Mouse (Mus musculus) heart, postnatal 25 days (tissue): ENCODE measurements at regions not wholly inside any gene's neighbourhood (a gene's known extent, or its start where the extent isn't known, plus 50 kb on each side); places are given as distances from the start of the nearest gene placed in this dataset.

Experiments
- DNase-seq: peaks from one replicate; pipeline ENCODE4 v3.0.0; 2022; ENCODE audit warnings: low spot score
- intact Hi-C: fragments of 180-260 bp; cut with DNase I; formaldehyde crosslinking; loops from one replicate; pipeline ENCODE4 v1.15.1; 2025

DNA sequence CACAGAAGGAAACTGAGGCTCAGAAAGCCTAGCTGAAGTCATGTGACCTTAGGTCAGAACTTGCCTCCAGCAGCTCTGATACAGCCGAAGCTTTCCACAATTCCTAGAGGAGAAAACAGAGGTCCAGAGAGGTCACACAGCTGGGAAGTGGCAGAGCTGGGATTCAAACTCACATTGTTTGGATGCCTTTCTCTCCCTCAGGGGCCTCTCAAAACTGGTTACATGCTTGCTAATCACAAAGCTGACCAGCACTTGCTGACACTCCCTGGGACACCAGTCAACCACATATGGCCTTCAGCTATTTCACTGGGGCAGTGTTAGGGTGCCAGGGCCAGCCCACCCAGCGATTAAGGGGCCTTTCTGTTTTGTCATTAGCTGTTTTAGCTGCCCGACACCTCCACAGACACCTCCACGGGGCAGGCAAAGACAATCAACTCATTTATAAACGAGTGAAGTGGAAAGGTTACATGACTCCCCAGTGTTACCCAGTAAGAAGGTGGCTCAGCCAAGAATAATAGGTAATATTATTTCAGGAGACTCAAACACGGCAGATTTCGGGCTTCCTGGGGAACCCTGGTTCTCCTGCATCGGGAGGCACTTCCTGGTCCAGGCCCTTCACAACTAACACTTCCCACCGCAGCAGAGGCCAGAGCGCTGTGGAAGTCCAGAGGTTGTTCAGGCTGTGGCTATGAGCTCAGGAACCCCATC lies 71.4 kb downstream of the 2410131K14Rik start:
- no peak for DNase-seq
- intact Hi-C loops: no loop called here

GRCm38 (mm10) chr5:118318073-118318472 lies 73.0 kb downstream of the 2410131K14Rik start:
- no peak for DNase-seq
- intact Hi-C loops: no loop called here

- intact Hi-C loops: no loop called here
- DNase-seq: no peak
Observed at GRCm38 (mm10) chr5:118318883-118319282, 73.9 kb downstream of the 2410131K14Rik start.

DNA sequence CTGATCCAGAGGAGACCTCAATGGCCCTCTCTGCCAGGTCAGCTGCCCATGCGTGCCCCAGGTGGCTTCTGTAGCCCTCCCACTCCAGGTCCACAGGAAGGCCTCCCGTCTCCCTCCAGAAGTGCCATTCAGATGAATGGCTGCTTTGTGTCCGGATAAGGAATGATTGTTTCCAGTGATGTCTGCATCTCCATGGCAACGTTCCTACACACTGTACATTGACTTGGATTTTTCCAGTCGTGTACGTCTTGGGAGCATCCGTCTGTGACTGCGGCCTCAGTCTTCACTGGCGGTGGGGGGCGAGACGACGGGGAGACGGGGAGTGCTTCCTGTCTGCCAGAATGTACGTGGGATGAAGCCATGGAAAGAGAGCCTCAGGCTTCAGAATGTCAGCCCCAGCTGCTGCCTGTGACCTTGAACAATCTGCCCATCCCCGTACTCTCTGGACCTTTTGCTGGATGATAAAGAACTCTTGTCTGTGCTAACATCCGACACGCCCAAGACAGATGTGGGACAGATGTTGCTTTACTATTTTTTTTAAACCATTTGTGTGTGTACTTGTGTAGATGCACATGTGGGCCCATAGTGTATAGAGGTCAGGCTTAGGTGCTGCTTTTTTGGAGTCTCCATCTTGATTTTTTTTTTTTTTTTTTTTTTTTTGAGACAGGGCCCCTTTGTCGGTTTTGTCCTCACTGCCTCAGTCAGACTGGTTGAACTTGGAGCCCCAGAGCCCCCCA lies 76.9 kb downstream of the 2410131K14Rik start:
- DNase-seq: no peak

GRCm38 (mm10) chr5:118323151-118323550 lies 78.1 kb downstream of the 2410131K14Rik start:
- intact Hi-C loops: no loop called here
- no peak for DNase-seq

More for the DNA sequence above, 76.9 kb downstream of the 2410131K14Rik start:
- intact Hi-C loops: no loop called here

- intact Hi-C loops: no loop called here
- peak; percentile 44 for DNase-seq
Observed at GRCm38 (mm10) chr5:118326837-118327541, 82.0 kb downstream of the 2410131K14Rik start.

DNA sequence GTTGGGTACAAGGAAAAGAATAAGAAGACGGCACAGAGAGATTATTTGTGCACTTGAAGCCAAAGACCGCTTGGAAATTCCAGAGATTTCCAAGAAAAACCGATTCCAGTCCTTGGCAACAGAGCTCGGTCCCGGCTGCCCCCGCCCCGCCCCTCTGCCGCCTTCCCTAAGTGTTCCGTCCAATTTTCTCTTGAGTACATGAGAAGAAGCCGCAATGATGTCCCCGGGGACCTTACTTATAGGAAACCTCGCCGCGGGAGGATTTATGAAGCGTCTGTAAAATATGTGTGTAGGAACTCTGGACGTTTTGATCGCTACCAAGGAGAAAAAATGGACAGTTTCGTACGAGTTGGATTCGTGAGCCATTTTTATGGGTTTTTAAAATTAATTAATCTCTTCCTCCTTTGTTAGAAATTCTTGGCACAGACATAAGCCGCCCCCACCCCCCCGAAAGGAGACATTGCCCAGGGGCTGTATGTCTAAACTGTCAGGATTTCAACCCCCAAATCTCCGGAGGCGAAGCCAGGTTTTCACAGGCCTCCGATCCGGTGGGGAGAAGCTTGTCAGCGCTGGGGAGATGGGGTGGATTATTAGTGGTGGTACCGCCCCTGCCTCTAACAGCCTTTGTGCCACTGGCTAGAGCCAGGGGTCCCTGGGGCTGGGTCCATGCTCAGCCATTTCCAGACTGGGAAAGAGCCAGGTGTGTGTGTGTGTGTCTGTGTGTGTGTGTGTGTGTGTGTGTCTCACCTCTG lies 83.1 kb downstream of the 2410131K14Rik start:
- intact Hi-C loops: no loop called here
- DNase-seq: no peak

GRCm38 (mm10) chr5:118329143-118329542 lies 84.1 kb downstream of the 2410131K14Rik start:
- no peak for DNase-seq
- intact Hi-C loops: no loop called here

- no peak for DNase-seq
Observed at GRCm38 (mm10) chr5:118331286-118331607, 86.2 kb downstream of the 2410131K14Rik start.

GRCm38 (mm10) chr5:118331608-118332394 lies 86.8 kb downstream of the 2410131K14Rik start:
- intact Hi-C loops: loop anchor here (2.0 to 5.0 kb wide), 6 partner anchors 63 to 405 kb away; no protein-coding TSS in a partner anchor
- DNase-seq: peak; percentile 59

More at GRCm38 (mm10) chr5:118331286-118331607, 86.2 kb downstream of the 2410131K14Rik start:
- intact Hi-C loops: loop anchor here (2.0 to 5.0 kb wide), 5 partner anchors 62 to 406 kb away; no protein-coding TSS in a partner anchor

GRCm38 (mm10) chr5:118334054-118334453 lies 89.0 kb downstream of the 2410131K14Rik start:
- DNase-seq: no peak
- intact Hi-C loops: loop anchor here (5.0 kb wide), 2 partner anchors 128 to 258 kb away; no protein-coding TSS in a partner anchor

- DNase-seq: no peak
- intact Hi-C loops: no loop called here
Observed at GRCm38 (mm10) chr5:118338186-118338585, 93.2 kb downstream of the 2410131K14Rik start.

DNA sequence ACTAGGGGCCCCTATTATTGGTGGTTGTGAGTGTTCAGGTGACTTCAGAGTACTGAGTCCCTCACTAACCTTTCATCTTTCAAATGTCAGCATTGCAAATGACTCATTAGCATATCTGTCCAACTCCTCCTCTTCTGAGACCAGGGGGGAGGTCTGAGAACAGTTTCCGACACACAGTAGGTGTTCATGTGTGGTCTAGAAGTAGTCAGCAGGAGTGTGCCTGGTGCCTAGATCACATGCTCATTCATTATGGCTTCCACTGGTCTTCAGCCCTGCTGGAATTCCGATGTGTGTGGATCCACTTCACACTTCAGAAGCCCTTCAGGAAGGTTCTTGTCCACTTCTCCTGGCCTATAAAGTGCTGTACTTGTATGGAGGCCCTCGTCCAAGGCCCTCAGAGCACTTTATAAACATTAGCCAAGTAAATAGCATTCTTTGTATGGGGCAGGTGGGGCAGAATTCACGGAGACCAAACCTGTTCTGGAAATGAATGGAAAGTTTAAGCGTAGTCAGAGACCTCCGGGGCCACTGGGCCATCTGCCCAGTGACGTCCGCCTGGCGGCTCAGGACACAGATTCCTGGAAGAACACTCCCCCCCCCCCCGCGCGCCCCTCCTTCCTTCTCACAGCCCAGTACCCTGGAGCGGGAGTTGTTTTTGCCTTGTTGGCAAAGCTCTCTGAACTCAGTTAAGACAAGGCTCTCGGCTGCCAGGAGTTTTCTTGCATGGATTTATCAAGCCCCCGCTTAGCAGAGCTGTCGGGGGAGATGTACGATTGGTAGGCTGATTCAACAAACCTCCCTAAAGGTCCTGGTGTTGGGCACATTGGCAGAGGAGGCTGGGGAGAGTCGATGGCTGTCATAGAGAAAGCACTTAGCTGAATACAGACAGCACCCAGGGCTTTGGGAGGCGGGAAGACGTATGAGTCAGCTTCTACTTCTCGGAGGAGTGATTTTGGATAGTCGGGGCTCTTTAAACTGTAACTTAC lies 94.9 kb downstream of the 2410131K14Rik start:
- intact Hi-C loops: loop anchor here (5.0 kb wide), 1 partner anchor 77 kb away; no protein-coding TSS in a partner anchor

GRCm38 (mm10) chr5:118343444-118344320 lies 98.7 kb downstream of the 2410131K14Rik start:
- intact Hi-C loops: loop anchor here (5.0 kb wide), 1 partner anchor 74 kb away; no protein-coding TSS in a partner anchor
- DNase-seq: no peak

More for the DNA sequence above, 94.9 kb downstream of the 2410131K14Rik start:
- peak; percentile 60 for DNase-seq

GRCm38 (mm10) chr5:118345226-118345625 lies 100.2 kb downstream of the 2410131K14Rik start:
- DNase-seq: no peak
- intact Hi-C loops: no loop called here

GRCm38 (mm10) chr5:118349057-118349456 lies 104.0 kb downstream of the 2410131K14Rik start:
- intact Hi-C loops: no loop called here
- no peak for DNase-seq

DNA sequence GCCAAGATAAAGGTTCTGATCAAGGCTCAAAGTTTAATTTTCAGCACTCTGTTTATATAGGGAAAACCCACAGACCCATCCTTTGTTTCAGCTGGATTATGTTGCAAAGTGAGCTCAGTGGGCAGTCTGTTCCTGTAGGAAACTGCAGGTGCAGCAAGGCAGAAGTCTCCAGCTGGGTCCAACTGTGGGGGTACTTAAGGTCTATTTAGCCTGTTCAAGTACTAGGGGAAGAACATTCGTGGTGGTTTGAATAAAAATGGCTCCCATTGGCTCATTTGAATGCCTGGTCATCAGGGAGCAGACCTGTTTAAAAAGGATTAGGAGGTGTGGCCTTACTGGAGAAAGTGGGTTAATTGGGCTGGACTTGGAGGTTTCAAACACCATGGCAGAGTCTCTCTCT lies 106.3 kb downstream of the 2410131K14Rik start:
- intact Hi-C loops: no loop called here
- no peak for DNase-seq
